Mouse (Mus musculus) embryonic fibroblast, embryonic 13.5 days (primary cell): ENCODE measurements around the gene 9230110F15Rik. TPM values are rescaled to one million over a fixed set of nuclear protein-coding genes. Genes with fewer than 3 reads are reported as not detected.
"Not testable (repeated sequence)": the region's sequence is repeated elsewhere in the genome, so short reads cannot be mapped to it uniquely, and the experiment has no call there.

Experiments used
- H3K27ac ChIP-seq: 2 replicates; pipeline ENCODE4 v1.5.1; 2012; ENCODE audit warnings: low read length, control low read depth, inconsistent platforms; ENCODE audit not compliant: insufficient read depth
- H3K4me1 ChIP-seq: 2 replicates; pipeline ENCODE4 v1.6.1; 2011; ENCODE audit warnings: low read length; ENCODE audit not compliant: control insufficient read depth, insufficient read depth
- H3K4me3 ChIP-seq: 2 replicates; pipeline ENCODE4 v1.5.1; 2011; ENCODE audit warnings: mild to moderate bottlenecking, control low read depth, low read length; ENCODE audit not compliant: insufficient read depth
- CTCF ChIP-seq: IDR thresholded peaks from 2 replicates; pipeline ENCODE4 v1.5.1; 2011; ENCODE audit warnings: mild to moderate bottlenecking, control low read depth, low read length, moderate library complexity, borderline replicate concordance; ENCODE audit not compliant: insufficient read depth
- POLR2A ChIP-seq: IDR thresholded peaks from 2 replicates; pipeline ENCODE4 v1.6.1; 2011; ENCODE audit warnings: low read depth, mild to moderate bottlenecking, control low read depth, low read length, moderate library complexity
- polyA plus RNA-seq: library from polyadenylated mRNA; stranded (reverse); fragments of >200 nt; gene quantifications from 2 replicates; pipeline ENCODE4 v1.2.4, GENCODE M21; 2011; ENCODE audit warnings: low read depth; ENCODE audit not compliant: missing spikeins, insufficient read length

The 9230110F15Rik gene
- not detected in 2 replicates for polyA plus RNA-seq

DNA sequence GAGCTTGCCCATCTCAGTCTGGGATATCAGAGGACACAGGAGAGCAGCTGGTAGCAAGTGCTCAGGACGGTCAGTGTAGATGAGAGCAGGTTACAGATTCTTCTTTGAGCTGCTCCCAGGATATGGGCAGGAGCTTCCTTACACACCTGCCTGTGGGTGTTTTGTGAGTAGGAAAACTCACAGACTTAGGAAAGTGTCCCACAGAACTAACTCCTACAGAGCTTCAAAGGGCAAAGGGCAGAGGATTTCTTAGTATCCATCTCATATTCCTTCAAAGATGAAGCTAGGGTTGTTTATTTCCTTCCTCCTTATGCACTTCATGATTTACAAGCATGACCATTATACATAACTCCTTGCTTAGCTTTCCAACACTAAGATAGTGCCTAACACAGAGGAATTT, at the start of gene 9230110F15Rik:
9230110F15Rik (minus strand) TSS at position 101 of the 400 bp plus-strand sequence.
- no peak for TF ChIP-seq CTCF
- no peak for TF ChIP-seq POLR2A
- Histone ChIP-seq H3K4me3 (no peak within 1 kb of the TSS), H3K27ac (no peak within 1 kb of the TSS), H3K4me1 (no peaks in the 10 kb centered on the region)

DNA sequence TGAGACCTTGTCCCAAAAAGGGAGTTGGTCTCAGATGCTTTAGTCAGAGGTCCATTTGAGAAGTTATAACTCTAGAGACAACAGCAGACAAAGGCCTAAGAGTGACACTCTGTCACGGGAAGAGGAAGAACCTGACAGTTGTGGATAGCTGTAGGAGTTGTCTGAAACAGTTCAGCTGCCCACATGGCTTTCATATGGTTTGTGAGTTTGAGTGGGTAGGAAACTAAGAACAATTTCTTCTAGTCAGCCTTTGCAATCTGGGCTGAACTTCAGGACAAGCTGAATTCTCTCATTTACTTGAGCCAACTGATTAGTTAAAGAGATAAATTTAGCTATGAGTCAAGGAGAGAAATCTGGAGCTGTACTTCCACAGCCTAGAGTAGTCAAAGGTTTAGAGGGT, 49.2 kb upstream of the 9230110F15Rik start:
- not testable (repeated sequence) for H3K4me3 ChIP-seq, H3K4me1 ChIP-seq

DNA sequence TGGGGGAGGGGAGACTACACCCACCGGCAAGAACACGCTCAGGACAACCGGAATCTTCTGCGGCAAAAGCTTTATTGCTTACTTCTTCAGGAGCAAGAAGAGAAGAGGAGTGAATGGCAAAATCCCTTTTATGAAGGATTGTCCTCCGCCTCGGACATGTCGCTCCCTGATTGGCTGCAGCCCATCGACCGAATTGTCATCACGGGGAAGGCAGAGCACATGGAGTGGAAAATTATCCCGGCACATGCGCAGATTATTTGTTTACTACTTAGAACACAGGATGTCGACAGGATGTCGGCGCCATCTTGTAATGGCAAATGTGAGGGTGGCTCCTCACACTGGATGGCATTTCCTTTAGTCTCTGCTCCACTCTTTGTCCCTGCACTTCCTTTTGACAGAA, 26.1 kb downstream of the 9230110F15Rik start:
- H3K27ac ChIP-seq, result not testable (repeated sequence)

More for the DNA sequence above, 49.2 kb upstream of the 9230110F15Rik start:
- not testable (repeated sequence) for H3K27ac ChIP-seq

DNA sequence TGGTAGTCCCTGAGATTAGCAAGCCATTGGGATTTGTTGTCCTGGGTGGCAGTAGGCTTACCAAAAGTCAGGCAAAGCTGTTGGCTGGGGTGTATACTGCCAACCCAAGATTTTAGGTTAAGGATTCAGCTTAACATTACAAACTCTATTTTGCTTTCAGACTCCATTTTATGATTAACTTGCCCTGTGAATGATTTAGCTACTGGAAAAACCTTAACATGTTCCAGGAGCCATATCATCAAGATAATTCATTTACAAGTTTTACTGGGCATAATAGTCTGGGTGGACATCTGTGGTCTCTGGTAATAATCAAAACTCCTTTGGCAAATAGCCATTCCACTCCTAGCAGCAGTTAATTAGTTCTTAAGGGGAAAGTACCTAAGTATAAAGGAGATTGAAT, 45.8 kb downstream of the 9230110F15Rik start:
- Histone ChIP-seq H3K4me3 (no peak overlapping the region), H3K4me1 (no peaks in the 10 kb centered on the region), H3K27ac (no peak overlapping the region)
- TF ChIP-seq CTCF (no peak), POLR2A (no peak)

More for the DNA sequence above, 26.1 kb downstream of the 9230110F15Rik start:
- H3K4me1 ChIP-seq, H3K4me3 ChIP-seq: not testable (repeated sequence)

DNA sequence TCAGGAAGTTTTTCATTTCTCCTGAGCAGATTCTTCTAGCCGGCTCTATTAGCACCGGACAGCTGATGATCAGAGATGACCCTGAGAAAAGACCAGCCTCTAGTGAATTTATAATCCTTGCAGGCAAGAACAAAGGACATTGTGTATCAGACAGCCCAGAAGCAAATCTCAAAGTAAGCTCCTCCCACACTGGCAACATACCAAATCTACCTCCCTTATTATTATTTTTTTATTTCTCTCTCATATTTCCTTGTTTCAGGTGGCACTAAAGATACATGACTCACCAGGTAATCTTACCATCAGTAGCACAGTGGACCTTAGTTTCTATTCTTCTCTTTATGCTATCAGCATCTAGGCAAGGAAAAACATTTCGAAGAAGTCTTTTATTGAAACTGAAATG, 53.9 kb downstream of the 9230110F15Rik start, which contains the start of the genes Gm27235 and D730048I06Rik:
Gm27235 (minus strand) TSS at position 101 of the 400 bp plus-strand sequence.
D730048I06Rik (minus strand) TSS at position 112 of the 400 bp plus-strand sequence.
- Histone ChIP-seq H3K4me3 (no peak within 1 kb of the TSS), H3K27ac (no peak within 1 kb of the TSS), H3K4me1 (no peaks in the 10 kb centered on the region)
- no peak for TF ChIP-seq POLR2A
- TF ChIP-seq CTCF, result no peak

Other genes starting within 250 kb of the 9230110F15Rik start
- gene Pate4, start 232.2 kb downstream of the 9230110F15Rik start, polyA plus RNA-seq, result not detected in 2 replicates
- not detected in 2 replicates for gene Pate3, start 195.9 kb downstream of the 9230110F15Rik start, polyA plus RNA-seq
- gene Pate1, start 156.8 kb downstream of the 9230110F15Rik start, polyA plus RNA-seq, result not detected in 2 replicates
- not detected in 2 replicates for gene Gm17677, start 103.1 kb downstream of the 9230110F15Rik start, polyA plus RNA-seq
- gene Gm17727, start 66.0 kb downstream of the 9230110F15Rik start, polyA plus RNA-seq, result not detected in 2 replicates
- not detected in 2 replicates for gene Gm27235, start 54.0 kb downstream of the 9230110F15Rik start, polyA plus RNA-seq
- gene D730048I06Rik, start 54.0 kb downstream of the 9230110F15Rik start, polyA plus RNA-seq, result not detected in 2 replicates
- not detected in 2 replicates for gene 9230113P08Rik, start 64.3 kb upstream of the 9230110F15Rik start, polyA plus RNA-seq